Mouse (Mus musculus): Measurements from ENCODE around the gene Ccr1.
A peak's percentile ranks its signal among the peaks of the same experiment; 100 is the strongest.

Ccr1 gene

DNA sequence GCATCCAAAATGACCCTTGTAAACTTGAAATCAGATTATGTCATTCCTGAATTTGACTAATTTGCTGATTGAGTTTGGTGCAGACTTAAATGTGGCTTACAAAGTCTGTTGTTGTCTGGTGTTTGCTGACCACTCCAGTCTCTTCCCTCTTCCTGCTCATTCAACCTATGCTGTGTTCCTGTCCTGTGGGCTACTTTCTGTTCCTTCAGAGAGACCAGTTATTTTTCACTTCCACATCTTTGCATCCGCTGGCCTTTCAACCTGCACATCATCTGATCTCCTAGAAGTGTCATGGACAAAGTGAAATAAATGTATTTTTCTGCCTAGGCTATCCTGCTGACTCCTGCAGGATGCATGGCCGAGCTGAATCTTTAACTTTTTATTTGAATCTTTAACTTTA is 14.9 kb downstream of the Ccr1 start:
- DNase-seq = no peak

DNA sequence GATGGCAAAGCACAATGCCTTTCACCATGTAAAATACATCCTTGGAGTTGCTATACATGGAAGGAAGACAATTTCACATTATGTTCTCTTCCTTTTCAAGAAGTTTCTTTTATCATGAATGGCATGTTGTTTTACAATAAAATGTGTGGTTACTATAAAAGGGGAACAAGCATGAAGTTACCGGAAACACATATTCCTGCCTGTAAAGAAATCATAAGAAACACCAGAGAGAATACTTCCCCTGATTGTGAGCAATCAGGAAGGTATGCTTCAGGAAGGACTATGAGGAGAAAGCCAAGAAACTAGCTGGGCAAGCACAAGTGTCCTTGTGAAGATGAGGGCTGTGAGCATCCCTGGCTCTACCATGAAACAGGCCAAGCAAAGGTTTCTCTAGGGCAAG is 17.3 kb downstream of the Ccr1 start:
- DNase-seq = no peak

DNA sequence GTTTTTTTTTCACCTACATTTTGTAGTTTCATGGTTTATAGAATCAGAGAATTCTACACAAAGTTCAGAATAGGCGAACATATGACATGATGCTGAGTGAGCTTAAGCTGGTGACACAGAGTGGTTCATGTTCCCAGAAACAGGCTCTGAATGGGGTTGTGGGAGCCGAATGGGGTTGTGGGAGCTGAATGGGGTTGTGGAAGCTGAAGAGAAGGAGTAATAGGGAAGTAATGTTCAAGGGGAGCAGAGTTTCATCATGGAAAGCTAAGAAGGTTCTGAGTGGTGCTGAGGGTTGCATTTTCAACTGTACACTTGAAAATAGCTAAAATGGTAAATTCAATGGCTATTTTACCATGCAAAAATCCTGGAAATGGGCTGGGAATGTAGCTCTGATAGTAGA is 19.1 kb downstream of the Ccr1 start:
- DNase-seq = no peak

DNA sequence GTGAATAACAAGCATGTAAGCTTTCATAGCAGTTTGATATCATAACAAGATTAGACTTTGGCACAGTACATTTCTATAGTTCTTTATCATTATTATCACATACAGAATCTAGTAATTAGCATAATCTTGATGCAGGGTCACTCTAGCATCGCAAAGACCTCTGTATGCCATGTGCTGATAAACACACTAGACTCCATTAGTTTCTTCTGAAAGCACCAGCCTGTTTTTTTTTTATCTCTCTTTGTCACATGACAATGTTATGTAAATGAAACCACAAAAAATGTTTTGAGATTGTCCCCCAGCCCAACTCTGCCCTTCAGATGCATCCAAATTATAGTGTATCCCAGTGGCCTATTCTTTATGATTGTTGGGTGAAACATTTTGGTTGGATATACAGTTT is 20.7 kb downstream of the Ccr1 start:
- no peak for DNase-seq

DNA sequence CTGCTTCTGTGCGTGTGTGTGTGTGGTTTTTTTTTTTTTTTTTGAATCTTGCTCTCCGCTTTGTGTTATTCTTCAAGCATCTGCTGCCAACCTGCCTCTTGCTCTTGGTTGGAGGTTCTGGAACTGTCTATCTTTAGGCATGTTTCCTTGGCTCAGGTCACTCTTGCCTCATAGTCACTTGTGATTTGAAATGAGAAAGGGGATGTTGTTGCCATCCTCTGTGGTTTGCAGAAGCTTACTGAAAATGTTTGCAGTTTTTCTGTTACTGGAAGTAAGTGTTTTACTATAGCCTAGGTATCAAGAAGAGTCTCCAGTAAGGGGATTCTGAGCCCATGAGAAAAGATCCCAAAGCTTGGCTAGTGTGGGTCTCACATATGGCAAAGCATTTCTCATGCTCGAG is 26.5 kb downstream of the Ccr1 start:
- no peak for DNase-seq

DNA sequence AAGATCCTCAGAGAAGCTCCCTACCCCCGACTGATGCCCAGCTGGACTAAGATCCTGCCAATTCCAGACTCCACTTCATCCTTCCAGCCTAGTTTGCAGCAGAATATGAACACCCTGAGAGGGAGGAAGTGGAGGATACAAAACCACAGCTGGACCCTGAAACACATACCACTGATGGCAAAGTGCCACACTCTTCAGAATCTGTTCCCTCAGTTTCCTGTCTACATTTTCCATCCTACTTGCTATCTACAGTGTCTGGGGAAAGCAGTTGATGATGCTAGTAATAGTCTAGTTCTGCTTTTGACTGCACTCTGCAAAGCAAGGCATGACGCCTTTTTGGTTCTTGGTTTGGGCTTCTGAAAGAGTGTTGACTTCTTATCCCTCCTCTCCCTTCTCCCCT is 27.2 kb downstream of the Ccr1 start:
- no peak for DNase-seq

DNA sequence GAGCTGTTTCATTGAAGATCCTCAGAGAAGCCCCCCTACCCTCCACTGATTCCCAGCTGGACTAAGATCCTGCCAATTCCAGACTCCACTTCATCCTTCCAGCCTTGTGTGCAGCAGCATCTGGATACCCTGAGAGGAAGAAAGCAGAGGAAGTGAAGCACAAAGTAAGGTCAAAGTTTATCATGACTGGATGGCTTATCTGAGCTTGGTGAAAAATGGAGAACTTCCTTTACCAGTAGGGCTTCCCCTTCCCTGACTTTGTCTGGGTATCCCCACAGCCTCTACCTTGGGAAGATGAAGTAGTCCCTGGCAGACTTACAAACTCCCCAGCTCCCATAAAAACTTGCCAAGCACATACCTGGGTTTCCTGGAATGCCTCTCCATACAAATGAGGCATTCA is 27.9 kb downstream of the Ccr1 start:
- no peak for DNase-seq

DNA sequence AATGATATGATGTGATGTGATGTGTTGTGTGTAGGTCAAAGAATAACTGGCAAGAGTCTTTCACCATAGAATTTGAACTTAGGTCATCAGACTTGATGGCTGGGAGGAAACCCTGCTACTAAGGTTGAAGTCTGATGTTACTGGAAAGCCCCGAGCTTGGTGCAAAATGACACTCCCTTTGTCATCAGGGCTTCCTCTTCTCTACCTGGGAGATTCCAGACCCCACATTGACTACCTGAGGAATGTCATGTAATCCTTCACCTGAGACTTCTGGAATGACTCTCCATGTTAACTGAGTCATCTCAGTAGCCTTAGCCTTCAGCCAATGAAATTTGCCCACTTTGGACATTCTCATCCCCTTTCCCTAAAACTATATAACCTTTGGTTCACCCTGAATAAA is 28.3 kb downstream of the Ccr1 start:
- no peak for DNase-seq

DNA sequence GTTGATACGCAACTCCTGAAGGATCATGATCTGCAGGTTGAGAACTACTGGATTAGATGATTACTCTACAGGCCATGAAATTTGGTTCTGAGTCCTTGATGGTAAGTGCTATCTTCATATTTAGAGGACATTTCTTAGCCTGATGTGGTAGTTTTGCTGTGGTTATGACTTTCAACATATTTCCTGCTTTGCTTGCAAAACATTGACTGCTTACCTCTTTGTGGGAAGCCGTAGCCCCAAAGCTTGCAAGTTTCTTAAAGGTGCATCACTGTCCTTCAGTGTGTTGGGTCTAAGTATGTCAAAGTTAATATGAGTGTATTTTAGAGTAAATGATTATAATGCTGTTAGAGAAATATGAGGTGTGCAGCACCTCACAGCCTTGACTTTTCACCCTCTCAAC is 30.5 kb downstream of the Ccr1 start:
- DNase-seq = no peak

DNA sequence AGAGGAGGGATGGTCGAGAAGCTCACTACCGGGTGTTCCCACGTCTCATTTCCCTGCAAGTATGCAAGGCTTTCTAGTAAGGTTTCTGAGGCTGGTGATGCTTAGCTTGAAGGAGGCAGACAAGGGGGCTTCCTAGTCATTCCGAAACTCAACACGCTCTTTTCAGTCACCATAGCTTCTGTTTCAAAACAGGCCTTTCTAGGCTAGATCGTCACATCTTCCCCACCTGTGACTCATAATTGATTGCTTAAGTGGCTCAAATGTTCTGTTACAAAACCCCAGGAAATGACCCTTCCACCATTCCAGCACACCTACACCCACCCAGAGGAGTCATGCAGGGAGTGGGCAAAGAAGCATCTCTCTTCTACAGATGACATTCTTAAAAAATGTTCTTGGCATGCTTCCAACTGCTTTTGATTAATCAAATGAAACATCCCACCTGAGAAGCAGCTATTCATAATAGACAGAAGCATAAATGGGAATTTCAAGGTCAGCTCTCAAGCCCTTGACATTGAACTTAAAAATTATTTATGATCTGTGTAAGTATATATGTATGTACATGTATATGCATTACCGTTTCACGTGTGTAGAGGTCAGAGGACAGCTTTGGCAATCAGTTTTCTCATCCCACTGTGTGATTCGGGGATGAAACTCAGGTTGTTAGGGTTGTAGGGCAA is 31.8 kb downstream of the Ccr1 start:
- no peak for DNase-seq

DNA sequence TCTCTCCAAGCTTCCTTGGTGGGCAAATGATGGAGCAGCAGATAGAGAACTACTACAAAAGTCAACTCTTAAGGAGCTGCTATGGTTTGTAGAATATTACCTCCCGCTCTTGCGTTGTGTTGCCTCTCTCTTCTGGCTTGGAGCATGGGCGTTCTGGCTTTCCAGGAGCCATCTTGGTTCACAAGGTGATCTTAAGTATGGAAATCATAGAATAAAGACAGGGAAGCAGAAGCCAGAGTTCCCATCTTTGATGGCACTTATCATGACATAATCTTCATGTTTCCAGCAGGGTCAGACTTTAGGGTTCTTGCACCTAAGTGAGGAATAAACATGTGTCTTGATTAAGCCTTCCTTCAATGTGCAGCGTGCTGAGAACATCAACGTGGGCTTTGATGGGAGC is 32.7 kb downstream of the Ccr1 start:
- DNase-seq = no peak

DNA sequence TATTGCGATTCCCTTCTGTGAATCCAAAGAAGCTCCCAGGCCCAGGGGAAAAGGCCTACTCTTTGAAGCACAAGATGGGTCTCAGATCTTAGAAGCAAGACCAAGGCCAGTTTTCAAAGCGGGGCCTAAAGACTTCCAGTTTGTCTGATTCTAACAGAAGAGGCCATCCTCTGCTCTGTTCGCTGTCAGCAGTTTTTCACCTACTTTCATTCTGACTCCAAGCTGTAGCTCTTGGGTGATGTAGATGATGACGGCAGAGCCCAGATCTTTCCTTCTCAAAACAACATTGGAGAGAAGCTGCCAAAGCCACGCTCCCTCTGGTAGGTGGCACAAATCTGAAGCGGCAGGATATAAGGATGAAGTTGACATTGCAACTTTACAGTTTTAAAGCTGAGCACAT is 33.1 kb downstream of the Ccr1 start:
- DNase-seq = no peak

DNA sequence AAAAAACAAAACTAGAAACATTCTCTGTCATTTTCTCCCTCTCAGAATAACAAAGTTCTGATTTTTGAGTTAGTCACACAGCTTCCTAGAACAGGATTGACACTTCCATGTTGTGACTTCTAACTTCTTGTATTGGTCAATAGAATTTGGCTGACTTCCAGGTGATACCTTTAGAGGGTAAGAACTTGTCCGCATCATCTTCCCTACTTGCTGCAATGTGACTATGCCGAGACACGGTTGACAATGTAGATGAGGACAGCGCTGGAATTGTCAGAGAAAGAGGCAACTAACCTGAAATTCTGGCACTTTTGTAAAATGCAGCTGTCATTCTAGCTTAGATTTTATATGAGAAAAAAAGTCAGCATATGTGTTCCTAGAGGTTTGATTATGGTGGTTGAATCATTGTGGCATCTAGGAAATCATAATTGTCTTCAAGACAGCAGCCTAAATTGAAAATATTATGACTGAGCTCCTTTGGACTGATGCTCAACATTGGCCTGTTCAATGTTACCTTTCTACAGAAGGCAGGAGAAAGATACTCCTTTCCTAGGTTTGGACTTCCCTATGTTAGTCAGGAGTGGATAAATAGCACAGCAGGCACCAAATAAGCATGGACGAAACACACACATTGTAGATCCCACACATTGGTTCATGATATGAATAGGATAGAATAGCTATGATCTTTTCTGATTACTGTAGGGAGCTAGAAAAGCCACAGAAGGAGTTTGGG is 34.6 kb downstream of the Ccr1 start:
- no peak for DNase-seq

DNA sequence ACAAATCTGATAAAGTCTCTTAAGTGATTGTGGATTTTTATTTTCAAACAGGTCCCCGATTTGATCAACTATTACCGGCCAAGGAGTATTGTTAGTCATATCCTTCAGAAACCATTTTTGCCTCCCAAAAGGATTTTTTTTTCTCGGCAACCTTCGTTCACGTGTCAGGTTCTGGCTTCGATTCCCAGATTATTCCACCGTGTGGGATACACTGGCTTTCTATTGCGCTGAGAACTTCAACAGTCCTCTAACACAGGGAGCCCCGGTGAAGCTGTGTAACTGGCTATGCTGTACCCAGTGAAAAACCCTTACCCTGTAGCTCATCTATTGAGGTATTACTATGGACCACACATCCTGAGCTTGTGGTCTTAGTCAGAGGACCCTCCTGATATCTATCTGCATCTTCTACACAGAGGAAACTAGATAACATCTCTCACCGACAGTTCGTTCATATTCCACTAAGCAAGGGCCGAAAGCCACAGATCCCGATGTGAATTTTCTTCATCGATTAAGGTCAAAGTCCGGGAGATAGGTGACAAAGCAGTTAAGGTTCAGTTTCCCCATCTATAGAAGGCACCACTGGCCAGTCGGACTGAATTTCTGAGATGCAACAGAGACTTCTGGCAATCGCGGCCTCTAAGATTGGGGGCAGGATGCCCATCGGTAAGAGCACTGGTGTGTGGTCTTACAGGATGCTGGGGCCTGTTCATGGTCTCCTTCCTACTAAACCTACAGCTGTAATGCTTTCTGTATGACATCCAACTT is 35.4 kb downstream of the Ccr1 start:
- no peak for DNase-seq

DNA sequence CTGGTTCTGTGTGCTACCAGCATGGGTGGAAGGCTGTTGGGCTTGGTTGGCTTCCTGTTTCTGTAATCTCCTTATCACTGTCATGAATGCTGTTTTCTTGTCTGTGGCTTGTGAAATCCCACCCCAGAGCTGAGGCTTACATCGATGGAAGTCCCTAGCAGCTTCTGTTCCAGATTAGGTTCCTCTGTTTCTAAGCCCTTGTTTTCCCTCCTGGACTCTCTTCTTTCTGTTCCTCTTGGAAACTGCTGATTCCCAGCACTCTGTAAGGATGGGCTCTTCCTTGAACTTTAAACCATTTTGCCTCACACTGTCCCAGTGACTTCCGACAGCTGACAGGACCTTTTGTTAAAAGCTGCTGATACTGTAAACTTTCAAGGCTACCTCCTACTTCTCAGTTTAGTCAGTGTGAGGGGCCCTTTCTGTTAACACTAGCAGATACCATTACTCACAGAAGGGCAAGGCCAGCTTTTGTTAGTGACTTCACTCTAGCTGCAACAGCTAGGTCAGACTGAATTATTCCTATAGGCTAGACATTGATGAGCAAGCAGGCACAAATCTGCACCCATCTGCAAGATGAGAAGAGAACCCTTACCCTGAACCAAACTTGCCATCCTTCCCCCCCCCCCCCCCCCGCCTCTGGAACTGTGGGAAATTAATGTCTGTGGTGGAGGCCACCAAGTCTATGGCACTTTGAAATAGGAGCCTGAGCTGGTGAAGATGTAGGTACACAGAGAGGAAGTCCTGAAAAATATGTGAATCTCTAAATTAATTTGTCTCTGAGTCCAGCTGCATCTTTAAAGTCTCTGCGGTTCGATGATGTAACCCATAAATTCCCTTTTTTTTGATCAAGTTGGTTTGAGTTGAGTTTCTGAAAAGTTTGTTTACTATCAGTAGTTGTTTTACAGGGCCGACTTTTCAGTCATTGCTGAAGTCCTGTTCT is 36.5 kb downstream of the Ccr1 start:
- no peak for DNase-seq

DNA sequence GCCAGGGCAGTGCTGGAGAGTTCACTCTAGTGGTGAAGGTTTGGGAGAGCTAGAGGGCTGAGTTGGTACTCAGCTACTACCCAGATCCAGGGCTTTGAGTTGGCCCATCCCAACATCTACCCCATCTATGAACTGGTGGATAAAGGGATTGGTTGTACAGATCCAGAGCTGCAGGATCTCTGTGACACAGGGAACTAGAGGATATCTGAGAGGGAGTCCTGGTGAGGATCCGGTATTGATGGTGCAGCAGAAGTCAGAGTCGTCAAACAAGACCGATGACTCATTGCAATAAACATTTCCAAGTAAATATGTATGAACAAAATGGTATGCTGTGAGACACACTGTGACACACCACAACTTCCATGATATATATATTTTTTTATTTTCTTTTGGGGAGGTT is 37.6 kb downstream of the Ccr1 start:
- no peak for DNase-seq

DNA sequence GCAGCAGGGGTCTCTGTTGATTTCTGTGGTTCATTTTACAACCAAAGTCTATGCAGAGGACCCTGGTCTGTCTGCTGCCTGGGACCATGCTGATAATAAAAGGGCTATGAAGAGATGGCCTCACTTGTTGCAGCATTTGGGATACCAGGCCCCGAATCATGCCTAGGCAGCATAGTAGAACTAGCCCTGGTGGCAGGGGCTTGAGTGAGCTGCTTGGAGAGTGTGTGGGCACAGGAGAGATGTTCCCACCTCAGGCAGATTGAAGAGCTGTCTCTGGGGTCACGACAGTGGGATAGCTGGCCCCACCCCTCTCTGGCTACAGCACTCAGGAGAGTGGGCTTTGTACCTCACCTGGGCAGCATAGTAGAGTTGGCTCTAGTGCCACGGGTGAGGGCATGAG is 38.0 kb downstream of the Ccr1 start:
- DNase-seq = no peak

DNA sequence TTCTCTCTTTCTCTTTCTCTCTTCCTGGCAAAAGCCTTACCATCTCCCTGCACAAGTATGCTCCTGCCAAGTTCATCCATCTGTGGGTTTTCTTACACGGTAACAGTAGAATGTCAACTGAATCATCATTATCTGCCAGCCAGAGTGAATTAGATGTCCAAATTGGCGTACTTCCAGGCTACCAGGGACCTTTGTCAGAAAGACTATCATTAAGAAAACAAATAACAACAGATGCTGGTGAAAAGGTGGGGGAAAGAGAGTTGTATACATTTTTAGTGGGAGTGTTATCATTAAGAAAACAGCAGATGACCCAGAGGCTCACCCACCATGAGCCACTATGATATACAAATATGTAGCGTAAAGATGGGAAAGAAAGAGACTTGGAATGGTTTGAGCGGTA is 38.6 kb downstream of the Ccr1 start:
- no peak for DNase-seq

DNA sequence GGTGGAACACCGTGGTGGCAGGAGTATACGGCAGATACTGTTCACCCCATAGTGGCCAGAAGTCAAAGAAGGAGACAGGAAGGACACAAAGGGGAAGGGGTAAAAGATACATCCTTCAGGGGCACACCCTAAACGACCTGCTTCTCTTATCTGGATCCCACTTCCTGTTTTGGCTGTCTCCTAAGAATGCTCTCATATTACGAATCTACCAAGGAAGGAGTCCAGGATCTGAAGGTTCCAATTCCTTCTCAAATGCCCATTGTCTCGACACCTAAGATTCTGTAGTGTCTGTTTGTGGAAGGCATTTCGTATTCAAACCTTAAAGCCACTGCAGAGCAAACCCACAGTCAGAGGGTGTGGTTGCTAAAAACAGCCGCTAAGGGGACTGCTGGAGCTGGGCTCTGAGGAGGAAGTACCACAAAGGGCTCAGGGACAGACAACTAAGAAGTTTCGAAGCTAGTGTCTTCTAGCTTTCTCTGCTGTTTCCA is 39.7 kb downstream of the Ccr1 start:
- peak; percentile 38 for DNase-seq

DNA sequence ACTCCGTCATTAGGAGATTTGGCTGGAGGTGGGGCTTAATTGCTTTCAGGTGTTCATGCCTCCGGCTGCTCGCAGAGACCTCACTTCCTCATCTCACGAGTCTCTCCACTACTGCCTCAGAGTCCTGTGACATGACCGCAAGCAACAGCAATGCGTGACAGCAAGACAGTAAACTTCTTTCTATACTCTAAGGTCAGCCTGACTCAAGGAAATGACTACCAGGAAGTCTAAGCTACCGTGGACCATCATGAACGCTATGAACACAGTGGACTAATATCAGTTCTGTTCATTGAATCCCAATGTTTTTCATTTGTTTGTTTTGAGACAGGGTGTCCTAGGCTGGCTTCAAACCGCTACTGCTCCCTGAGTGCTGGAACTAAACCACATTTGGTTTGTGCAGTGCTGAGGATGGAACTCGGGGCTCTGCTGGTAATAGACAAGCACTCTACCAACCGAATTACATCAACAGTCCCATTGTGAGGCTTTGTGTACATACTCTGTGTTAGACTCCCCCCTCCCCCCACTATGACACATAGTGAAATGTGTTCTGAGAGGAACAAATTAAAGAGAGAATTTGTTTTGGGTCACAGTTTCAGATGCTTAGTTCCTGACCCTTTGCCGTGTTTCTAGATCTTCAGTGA is 40.3 kb downstream of the Ccr1 start:
- DNase-seq = peak; percentile 33

DNA sequence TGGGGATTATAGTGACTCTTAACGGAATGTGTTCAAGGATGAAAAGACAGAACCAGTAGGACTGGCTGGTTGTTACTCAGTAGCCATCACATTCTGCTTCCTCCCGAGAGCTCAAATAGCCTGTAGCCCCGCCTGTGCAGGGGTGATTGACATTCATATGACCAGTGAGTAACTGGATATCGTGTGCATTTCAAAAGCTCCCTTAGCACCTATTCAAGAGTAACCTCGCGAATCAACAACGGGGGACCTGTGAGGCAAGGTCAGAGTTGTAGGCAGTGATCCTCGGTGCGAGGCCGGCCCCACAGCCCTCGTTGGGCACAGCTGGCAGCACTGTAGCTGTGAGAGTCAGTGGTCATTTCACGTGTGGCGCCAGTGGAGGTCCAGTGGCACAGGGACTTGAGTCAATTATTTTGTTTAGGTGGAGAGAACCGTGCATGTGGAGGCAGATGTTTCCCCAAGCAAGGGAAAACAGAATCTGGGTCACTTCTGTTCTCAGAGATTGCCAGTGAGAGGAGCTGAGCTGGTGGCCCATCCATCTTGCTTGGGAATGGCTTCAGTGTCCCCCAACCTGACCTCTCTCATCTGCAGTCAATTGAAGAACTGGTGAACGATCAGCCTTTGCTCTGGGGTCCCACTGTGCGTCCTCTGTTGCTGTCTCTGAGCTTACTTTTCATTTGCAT is 41.1 kb downstream of the Ccr1 start:
- DNase-seq = peak; percentile 13

DNA sequence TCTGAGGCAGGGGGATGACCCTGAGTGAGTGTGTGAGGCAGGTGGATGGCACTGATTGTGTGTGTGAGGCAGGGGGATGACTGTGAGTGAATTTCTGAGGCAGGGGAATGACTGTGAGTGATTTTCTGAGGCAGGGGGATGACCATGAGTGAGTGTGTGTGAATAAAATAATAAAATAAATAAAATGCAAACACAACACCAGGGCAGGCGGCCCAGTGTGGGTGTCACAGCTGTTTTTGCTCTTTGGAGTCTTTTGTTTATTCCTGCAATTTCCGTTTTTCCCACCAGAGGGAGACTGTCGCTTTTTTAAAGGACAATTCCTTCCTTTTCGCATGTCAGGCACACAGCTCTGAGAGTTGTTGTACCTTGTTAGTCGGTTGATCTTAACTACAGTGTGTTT is 42.5 kb downstream of the Ccr1 start:
- DNase-seq = peak; percentile 88
